ENCODE assay signal across 9 mouse cellular contexts in genomic region chr13:21275815-21276550, GRCm38 (mm10). TPM values are rescaled to one million over a fixed set of nuclear protein-coding genes. Genes with fewer than 3 reads are reported as not detected.
DNase-seq lines count a peak whose midpoint lies in the region; ATAC-seq and TF ChIP-seq lines count a peak whose summit lies in the region.
"Had no signal": no experiment of that assay in that cellular context is flagged by ENCODE, and none has a peak within 500 bp of the region (broad histone marks: within the 10 kb centered on the region; RNA-seq: fewer than 3 reads in every experiment).

No protein-coding gene starts in this region.

- under 1% methylated on average over 25 of the region's 25 CpGs for WGBS in heart, embryonic 10.5 days
- under 1% methylated on average over 25 of the region's 25 CpGs for WGBS in kidney, embryonic 14.5 days
- 1% methylated on average over 25 of the region's 25 CpGs for WGBS in limb, embryonic 14.5 days
- WGBS in midbrain, embryonic 16.5 days: under 1% methylated on average over 25 of the region's 25 CpGs
- WGBS in stomach, postnatal 0 days: under 1% methylated on average over 25 of the region's 25 CpGs

- H3K27me3 ChIP-seq in heart, embryonic 10.5 days (ENCODE audit: insufficient read depth, poor library complexity, severe bottlenecking): no peaks in the 10 kb centered on the region
- H3K27me3 ChIP-seq in kidney, embryonic 14.5 days (ENCODE audit: control insufficient read depth, insufficient read depth, low read length): peaks cover 3% of the 10 kb centered on the region; the same call in 1 of the 2 replicates
- 0 out of 2 replicates have a peak, but pooled peaks cover 2% of the 10 kb centered on the region for H3K27me3 ChIP-seq in limb, embryonic 14.5 days (ENCODE audit: control insufficient read depth, insufficient read depth, low read length)
- H3K27me3 ChIP-seq in midbrain, embryonic 16.5 days (ENCODE audit: control insufficient read depth, insufficient read depth, low read depth, low read length): no peaks in the 10 kb centered on the region; the same call in 1 of the 2 replicates
- H3K27me3 ChIP-seq in stomach, postnatal 0 days (ENCODE audit: control insufficient read depth, insufficient read depth, low read length): no peaks in the 10 kb centered on the region

- TF ChIP-seq EP300 in stomach, postnatal 0 days (optimal IDR thresholded peaks at IDR 0.05): no peak

- H3K9ac ChIP-seq in kidney, embryonic 14.5 days (ENCODE audit: low read depth, low read length): peak overlapping the region; percentile 50; the same call in 1 of the 2 replicates
- H3K9ac ChIP-seq in limb, embryonic 14.5 days (ENCODE audit: low read depth, low read length, severe bottlenecking): peak overlapping the region; percentile 47
- H3K9ac ChIP-seq in midbrain, embryonic 16.5 days (ENCODE audit: low read depth, low read length): peak overlapping the region; percentile 63
- H3K9ac ChIP-seq in stomach, postnatal 0 days (ENCODE audit: low read length): peak overlapping the region; percentile 35; the same call in 1 of the 2 replicates

- TF ChIP-seq POLR2A in limb, embryonic 14.5 days (IDR thresholded peaks at IDR 0.05; ENCODE audit: borderline replicate concordance, extremely low read depth, insufficient read depth, insufficient read length): no peak

- ATAC-seq in kidney, embryonic 14.5 days (ENCODE audit: low FRiP score, low TSS enrichment): peak; percentile 79
- peak; percentile 76 for ATAC-seq in limb, embryonic 14.5 days (ENCODE audit: low FRiP score, low read depth)
- peak; percentile 90 for ATAC-seq in midbrain, embryonic 16.5 days
- no peak for ATAC-seq in stomach, postnatal 0 days (ENCODE audit: low FRiP score, low TSS enrichment)

- H3K4me1 ChIP-seq in heart, embryonic 10.5 days: 0 out of 2 replicates have a peak, but pooled peaks cover 4% of the 10 kb centered on the region
- no peaks in the 10 kb centered on the region for H3K4me1 ChIP-seq in kidney, embryonic 14.5 days (ENCODE audit: control insufficient read depth, insufficient read depth, low read length)
- no peaks in the 10 kb centered on the region for H3K4me1 ChIP-seq in limb, embryonic 14.5 days (ENCODE audit: control insufficient read depth, insufficient read depth, low read length)
- peaks cover 5% of the 10 kb centered on the region; the same call in 1 of the 2 replicates for H3K4me1 ChIP-seq in midbrain, embryonic 16.5 days (ENCODE audit: control insufficient read depth, insufficient read depth, low read length)
- H3K4me1 ChIP-seq in stomach, postnatal 0 days (replicated peaks; ENCODE audit: control insufficient read depth, insufficient read depth): 0 out of 2 replicates have a peak, but pooled peaks cover 2% of the 10 kb centered on the region

- H3K27ac ChIP-seq in heart, embryonic 10.5 days: peak overlapping the region; percentile 66; the same call in 1 of the 2 replicates
- no peak overlapping the region for H3K27ac ChIP-seq in kidney, embryonic 14.5 days (ENCODE audit: low read depth, low read length)
- no peak overlapping the region for H3K27ac ChIP-seq in limb, embryonic 14.5 days (replicated peaks; ENCODE audit: low read depth, low read length)
- H3K27ac ChIP-seq in midbrain, embryonic 16.5 days (ENCODE audit: low read length): no peak overlapping the region
- no peak overlapping the region for H3K27ac ChIP-seq in stomach, postnatal 0 days (replicated peaks)

- TF ChIP-seq CTCF in stomach, postnatal 0 days (IDR thresholded peaks at IDR 0.05; ENCODE audit: low read depth): no peak

- peak; percentile 50 to 55 for DNase-seq in B cell, adult 2 months
- DNase-seq in adrenal gland, adult 2 months: peak; percentile 86
- DNase-seq in embryo, embryonic 11 days: peak; percentile 91
- peak; percentile 92 for DNase-seq in heart, embryonic 10.5 days (ENCODE audit: low spot score)
- DNase-seq in limb, embryonic 14.5 days (ENCODE audit: low spot score): peak; percentile 92
- DNase-seq in stomach, postnatal 0 days (ENCODE audit: low spot score): peak; percentile 29

- no peaks in the 10 kb centered on the region for H3K36me3 ChIP-seq in heart, embryonic 10.5 days
- H3K36me3 ChIP-seq in kidney, embryonic 14.5 days (ENCODE audit: control insufficient read depth, insufficient read depth, low read length): no peaks in the 10 kb centered on the region
- no peaks in the 10 kb centered on the region for H3K36me3 ChIP-seq in limb, embryonic 14.5 days (ENCODE audit: control insufficient read depth, insufficient read depth, low read length)
- no peaks in the 10 kb centered on the region for H3K36me3 ChIP-seq in midbrain, embryonic 16.5 days (ENCODE audit: control insufficient read depth, insufficient read depth, low read length)
- no peaks in the 10 kb centered on the region for H3K36me3 ChIP-seq in stomach, postnatal 0 days (ENCODE audit: control insufficient read depth, insufficient read depth, low read length)

- H3K4me2 ChIP-seq in kidney, embryonic 14.5 days (replicated peaks; ENCODE audit: low read depth, low read length): peak overlapping the region; percentile 76
- H3K4me2 ChIP-seq in limb, embryonic 14.5 days (replicated peaks; ENCODE audit: low read depth, low read length, severe bottlenecking): peak overlapping the region; percentile 66
- H3K4me2 ChIP-seq in midbrain, embryonic 16.5 days (ENCODE audit: low read length): peak overlapping the region; percentile 88
- peak overlapping the region; percentile 74 for H3K4me2 ChIP-seq in stomach, postnatal 0 days (replicated peaks; ENCODE audit: low read depth)

- peak overlapping the region; percentile 71 for H3K4me3 ChIP-seq in heart, embryonic 10.5 days
- peak overlapping the region; percentile 49 for H3K4me3 ChIP-seq in kidney, embryonic 14.5 days (ENCODE audit: low read length)
- H3K4me3 ChIP-seq in limb, embryonic 14.5 days (replicated peaks; ENCODE audit: low read length): peak overlapping the region; percentile 56
- H3K4me3 ChIP-seq in midbrain, embryonic 16.5 days (ENCODE audit: low read depth, low read length): peak overlapping the region; percentile 47
- peak overlapping the region; percentile 51 for H3K4me3 ChIP-seq in stomach, postnatal 0 days (ENCODE audit: low read depth, low read length)

- no peaks in the 10 kb centered on the region for H3K9me3 ChIP-seq in heart, embryonic 10.5 days
- no peaks in the 10 kb centered on the region for H3K9me3 ChIP-seq in kidney, embryonic 14.5 days (ENCODE audit: control insufficient read depth, low read length)
- H3K9me3 ChIP-seq in limb, embryonic 14.5 days (ENCODE audit: control insufficient read depth, low read length): no peaks in the 10 kb centered on the region
- no peaks in the 10 kb centered on the region for H3K9me3 ChIP-seq in midbrain, embryonic 16.5 days (replicated peaks; ENCODE audit: control insufficient read depth, low read length, poor library complexity, severe bottlenecking)
- no peaks in the 10 kb centered on the region for H3K9me3 ChIP-seq in stomach, postnatal 0 days (ENCODE audit: control insufficient read depth, low read length)

RNA-seq across cellular contexts. Expression of gene Gpx5, which starts 16.5 kb away (rescaled TPM):
- total RNA-seq in adrenal gland, adult 2 months (2021): not detected
- polyA plus RNA-seq in adrenal gland, adult 2 months (2012; rRNA removed): not detected in 2 replicates
- polyA plus RNA-seq in heart, embryonic 10.5 days (2016; fragmentation: Nextera tagmentation; extraction: Ambion mirVana): not detected in 2 replicates
- not detected in 2 replicates for polyA plus RNA-seq in kidney, embryonic 14.5 days (2014; fragmentation: Nextera tagmentation; extraction: Ambion mirVana)
- polyA plus RNA-seq in limb, embryonic 14.5 days (2012; rRNA removed): 0.05 and 0.29 TPM in 2 replicates
- not detected in 2 replicates for polyA plus RNA-seq in limb, embryonic 14.5 days (2014; fragmentation: Nextera tagmentation; extraction: Ambion mirVana)
- polyA plus RNA-seq in midbrain, embryonic 16.5 days (2015; fragmentation: Nextera tagmentation; extraction: Ambion mirVana): not detected in 2 replicates
- 0.06 TPM in 1 of 2 replicates, not detected in the other for polyA plus RNA-seq in stomach, postnatal 0 days (2015; fragmentation: Nextera tagmentation; extraction: Ambion mirVana)
- total RNA-seq: gastrocnemius, postnatal 4 days had no signal

RNA-seq across cellular contexts. Expression of gene Gpx6, which starts 35.9 kb away (rescaled TPM):
- not detected for total RNA-seq in adrenal gland, adult 2 months (2021)
- not detected in 2 replicates for polyA plus RNA-seq in adrenal gland, adult 2 months (2012; rRNA removed)
- not detected in 2 replicates for polyA plus RNA-seq in heart, embryonic 10.5 days (2016; fragmentation: Nextera tagmentation; extraction: Ambion mirVana)
- polyA plus RNA-seq in kidney, embryonic 14.5 days (2014; fragmentation: Nextera tagmentation; extraction: Ambion mirVana): 3.4 and 3.9 TPM in 2 replicates
- polyA plus RNA-seq in limb, embryonic 14.5 days (2012; rRNA removed): 0.19 and 0.27 TPM in 2 replicates
- polyA plus RNA-seq in limb, embryonic 14.5 days (2014; fragmentation: Nextera tagmentation; extraction: Ambion mirVana): 0.35 and 0.63 TPM in 2 replicates
- 0.54 TPM in 1 of 2 replicates, not detected in the other for polyA plus RNA-seq in midbrain, embryonic 16.5 days (2015; fragmentation: Nextera tagmentation; extraction: Ambion mirVana)
- polyA plus RNA-seq in stomach, postnatal 0 days (2015; fragmentation: Nextera tagmentation; extraction: Ambion mirVana): 0.07 TPM in 1 of 2 replicates, not detected in the other
- total RNA-seq: gastrocnemius, postnatal 4 days had no signal

Comparison
In these comparisons a context has a peak if more than half of its experiments do, and no peak if none do; other contexts are left out.
1. DNase-seq: peak in every context shown above with its lines; median percentile 92 in heart, embryonic 10.5 days; 92 in limb, embryonic 14.5 days; 91 in embryo, embryonic 11 days; 86 in adrenal gland, adult 2 months; 52 in B cell, adult 2 months; 29 in stomach, postnatal 0 days.